Mouse (Mus musculus) heart, adult 2 months (tissue): ENCODE data around the gene Ube2b. TPM values are rescaled to one million over a fixed set of nuclear protein-coding genes. Genes with fewer than 3 reads are reported as not detected.
A peak's percentile ranks its signal among the peaks of the same experiment; 100 is the strongest.

ENCODE experiments used
- DNase-seq, 2 experiments: peaks; one replicate each; pipeline ENCODE4 v3.0.0; 2021
- H3K27ac ChIP-seq: fragments of 200-600 bp; 2 replicates; pipeline ENCODE4 v1.8.1; 2022
- H3K27me3 ChIP-seq: fragments of 200-500 bp; 2 replicates; pipeline ENCODE4 v1.6.1; 2012; ENCODE audit warnings: mild to moderate bottlenecking, low read length, inconsistent platforms, mixed read lengths; ENCODE audit not compliant: control insufficient read depth, insufficient read depth
- H3K36me3 ChIP-seq: fragments of 200-500 bp; 2 replicates; pipeline ENCODE4 v1.6.1; 2012; ENCODE audit warnings: low read length, inconsistent platforms; ENCODE audit not compliant: control insufficient read depth, insufficient read depth
- H3K4me1 ChIP-seq: fragments of 200-500 bp; 2 replicates; pipeline ENCODE4 v1.6.1; 2011; ENCODE audit warnings: low read length; ENCODE audit not compliant: control insufficient read depth, insufficient read depth
- H3K4me3 ChIP-seq: fragments of 200-600 bp; 2 replicates; pipeline ENCODE4 v1.8.1; 2022
- H3K79me2 ChIP-seq: fragments of 200-500 bp; replicated peaks from 2 replicates; pipeline ENCODE4 v1.6.1; 2012; ENCODE audit warnings: mild to moderate bottlenecking, inconsistent platforms, low read length, moderate library complexity, mixed read lengths; ENCODE audit not compliant: control insufficient read depth, insufficient read depth
- H3K9ac ChIP-seq: fragments of 200-500 bp; 2 replicates; pipeline ENCODE4 v1.6.1; 2012; ENCODE audit warnings: low read depth, mild to moderate bottlenecking, control low read depth, inconsistent platforms, low read length, mixed read lengths
- CTCF ChIP-seq: fragments of 200-600 bp; IDR thresholded peaks from 2 replicates; pipeline ENCODE4 v1.8.1; 2022; ENCODE audit warnings: antibody characterized with exemption, mild to moderate bottlenecking, moderate library complexity
- EP300 ChIP-seq: fragments of 200-500 bp; IDR thresholded peaks from 2 replicates; pipeline ENCODE4 v1.6.1; 2011; ENCODE audit warnings: low read depth, low read length, control low read depth; ENCODE audit not compliant: insufficient read depth
- POLR2A ChIP-seq: fragments of 200-500 bp; IDR thresholded peaks from 2 replicates; pipeline ENCODE4 v1.6.1; 2011; ENCODE audit warnings: mild to moderate bottlenecking, low read depth, low read length, control low read depth; ENCODE audit not compliant: insufficient read depth
- WGBS: fragments of 180-500 bp; shearing (Covaris S2); methylation state at CpG from one replicate; pipeline ENCODE4 v1.1.7; 2018; 5-methylcytosine and 5-hydroxymethylcytosine counted together
- intact Hi-C: fragments of 180-260 bp; cut with DNase I; formaldehyde crosslinking; loops from one replicate; pipeline ENCODE4 v1.15.1; 2025
- polyA plus RNA-seq: library from polyadenylated mRNA; depleted of rRNA; stranded (reverse); fragments of >200 nt; gene quantifications from 2 replicates; pipeline ENCODE4 v1.2.3, GENCODE M21; 2012
- total RNA-seq, 2 experiments: library from RNA; stranded (reverse); gene quantifications; 2 replicates each; pipeline ENCODE4 v1.2.3; 2021

The Ube2b gene
- total and polyA plus RNA-seq, 3 experiments: 197 to 344 (median 265) TPM

DNA sequence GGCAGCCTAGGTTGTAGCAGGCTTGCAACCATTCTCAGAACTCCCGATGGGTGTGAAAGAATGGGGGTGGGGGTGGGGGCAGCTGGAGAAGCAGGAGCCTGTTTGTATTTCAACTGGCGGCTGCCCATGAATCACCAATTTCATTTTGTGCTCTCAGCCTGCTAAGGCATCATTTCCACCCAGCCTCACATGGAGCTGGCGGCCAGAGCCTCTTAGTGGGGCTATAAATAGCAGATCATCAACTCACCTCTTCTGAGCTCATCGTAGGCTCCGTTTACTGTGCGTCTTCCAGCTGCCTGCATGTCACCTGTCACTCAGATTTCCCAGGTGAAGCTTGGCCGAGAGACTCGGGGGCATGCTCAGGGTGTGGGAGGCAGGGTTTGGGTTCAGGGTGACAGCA, 55.0 kb downstream of the Ube2b start:
- Histone ChIP-seq H3K79me2 (no peaks in the 10 kb centered on the region), H3K36me3 (no peaks in the 10 kb centered on the region), H3K27me3 (no peaks in the 10 kb centered on the region), H3K4me1 (peaks cover 9% of the 10 kb centered on the region), H3K27ac (no peak overlapping the region), H3K4me3 (no peak overlapping the region), H3K9ac (no peak overlapping the region)
- WGBS: 13% methylated on average over 8 of the region's 8 CpGs
- intact Hi-C loops: no loop called here
- peak in 1 of 2 experiments; percentile 46 for DNase-seq
- TF ChIP-seq POLR2A: no peak
- TF ChIP-seq EP300: no peak
- no peak for TF ChIP-seq CTCF

DNA sequence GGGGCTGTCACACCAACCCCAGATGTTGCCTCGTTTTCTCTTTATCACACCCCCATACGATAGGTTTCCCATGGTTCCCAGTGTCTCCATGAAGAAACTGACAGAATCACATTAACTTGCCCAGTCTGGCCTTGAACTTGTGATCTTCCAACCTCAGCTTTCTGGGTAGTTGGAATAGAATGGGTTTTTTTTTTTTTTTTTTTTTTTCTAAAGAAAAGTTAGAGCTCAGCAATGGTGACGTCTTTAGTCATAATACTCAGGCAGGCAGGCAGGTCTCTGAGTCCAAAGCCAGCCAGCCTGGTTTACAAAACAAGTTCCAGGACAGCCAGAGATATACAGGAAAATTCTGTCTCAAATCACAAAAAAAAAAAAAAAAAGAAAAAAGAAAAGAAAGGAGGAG, 56.3 kb downstream of the Ube2b start:
- Histone ChIP-seq H3K79me2 (no peaks in the 10 kb centered on the region), H3K27ac (no peak overlapping the region), H3K4me3 (no peak overlapping the region), H3K36me3 (no peaks in the 10 kb centered on the region), H3K9ac (no peak overlapping the region), H3K27me3 (no peaks in the 10 kb centered on the region), H3K4me1 (peaks cover 8% of the 10 kb centered on the region)
- no peak for DNase-seq
- 92% methylated on average over 3 of the region's 3 CpGs for WGBS
- TF ChIP-seq CTCF (no peak), EP300 (no peak), POLR2A (no peak)
- intact Hi-C loops: no loop called here

DNA sequence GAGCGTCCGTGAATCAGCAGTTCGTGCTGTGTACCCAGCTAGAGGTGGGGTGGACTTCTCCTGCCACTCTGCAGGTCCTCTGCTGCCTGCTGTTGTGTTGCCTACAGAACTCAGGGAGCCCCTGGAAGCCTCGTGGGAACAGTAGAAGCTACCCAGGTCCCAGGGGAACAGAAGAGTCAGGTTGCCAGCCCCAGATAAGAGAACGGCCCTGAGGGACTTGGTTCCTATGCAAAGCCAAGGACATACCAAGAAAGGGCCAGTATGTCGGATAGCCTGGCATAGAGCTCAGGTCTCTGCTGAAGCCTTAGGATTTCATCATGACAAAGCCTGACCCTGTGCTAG, 57.1 kb downstream of the Ube2b start:
- TF ChIP-seq EP300: no peak
- no peak for TF ChIP-seq POLR2A
- TF ChIP-seq CTCF: no peak
- 66% methylated on average over 6 of the region's 6 CpGs for WGBS

GRCm38 (mm10) chr11:51942602-51943499, 57.7 kb downstream of the Ube2b start:
- Histone ChIP-seq H3K4me1 (peaks cover 10% of the 10 kb centered on the region), H3K9ac (no peak overlapping the region), H3K79me2 (no peaks in the 10 kb centered on the region), H3K36me3 (no peaks in the 10 kb centered on the region), H3K27ac (no peak overlapping the region), H3K27me3 (no peaks in the 10 kb centered on the region), H3K4me3 (no peak overlapping the region)
- 69% methylated on average over 15 of the region's 15 CpGs for WGBS
- no peak for DNase-seq
- intact Hi-C loops: no loop called here
- no peak for TF ChIP-seq POLR2A
- no peak for TF ChIP-seq CTCF
- TF ChIP-seq EP300: no peak

More for the DNA sequence above, 57.1 kb downstream of the Ube2b start:
- Histone ChIP-seq H3K36me3 (no peaks in the 10 kb centered on the region), H3K4me3 (no peak overlapping the region), H3K27ac (no peak overlapping the region), H3K27me3 (no peaks in the 10 kb centered on the region), H3K79me2 (no peaks in the 10 kb centered on the region), H3K4me1 (peaks cover 10% of the 10 kb centered on the region), H3K9ac (no peak overlapping the region)
- no peak for DNase-seq
- intact Hi-C loops: no loop called here

GRCm38 (mm10) chr11:51940511-51940955, 60.0 kb downstream of the Ube2b start:
- TF ChIP-seq EP300 (0 out of 2 replicates have a peak, but pooled peaks have one; percentile 28), CTCF (no peak)
- Histone ChIP-seq H3K36me3 (no peaks in the 10 kb centered on the region), H3K4me3 (no peak overlapping the region), H3K79me2 (no peaks in the 10 kb centered on the region), H3K4me1 (peaks cover 10% of the 10 kb centered on the region), H3K27ac (no peak overlapping the region), H3K9ac (no peak overlapping the region), H3K27me3 (no peaks in the 10 kb centered on the region)
- 23% methylated on average over 13 of the region's 13 CpGs for WGBS
- peak; percentile 55 to 66 for DNase-seq
- intact Hi-C loops: no loop called here

GRCm38 (mm10) chr11:51939590-51939955, 61.0 kb downstream of the Ube2b start:
- Histone ChIP-seq H3K4me3 (no peak overlapping the region), H3K27me3 (no peaks in the 10 kb centered on the region), H3K79me2 (no peaks in the 10 kb centered on the region), H3K9ac (no peak overlapping the region), H3K36me3 (no peaks in the 10 kb centered on the region), H3K27ac (no peak overlapping the region), H3K4me1 (peaks cover 8% of the 10 kb centered on the region)
- intact Hi-C loops: no loop called here
- 93% methylated on average over 8 of the region's 8 CpGs for WGBS
- TF ChIP-seq EP300 (no peak), CTCF (no peak), POLR2A (no peak)
- DNase-seq: no peak
